8 mouse cellular contexts compared by ENCODE assay signal in genomic region chr12:51348698-51348998, GRCm38 (mm10). TPM values are rescaled to one million over a fixed set of nuclear protein-coding genes. Genes with fewer than 3 reads are reported as not detected.
A peak's percentile ranks its signal among the peaks of the same experiment; 100 is the strongest.
DNase-seq lines count a peak whose midpoint lies in the region; ATAC-seq and TF ChIP-seq lines count a peak whose summit lies in the region.

No protein-coding gene starts in this region.

- H3K27me3 ChIP-seq in lung, embryonic 14.5 days (ENCODE audit: insufficient read depth, low read length): no peaks in the 10 kb centered on the region
- H3K27me3 ChIP-seq in embryonic facial prominence, embryonic 14.5 days (replicated peaks; ENCODE audit: control insufficient read depth, insufficient read depth, low read length): no peaks in the 10 kb centered on the region
- no peaks in the 10 kb centered on the region for H3K27me3 ChIP-seq in intestine, embryonic 14.5 days (replicated peaks; ENCODE audit: control insufficient read depth, insufficient read depth, low read length)
- no peaks in the 10 kb centered on the region for H3K27me3 ChIP-seq in neural tube, embryonic 13.5 days

- H3K4me3 ChIP-seq in lung, embryonic 14.5 days (ENCODE audit: low read depth, low read length): peak overlapping the region; percentile 70
- H3K4me3 ChIP-seq in embryonic facial prominence, embryonic 14.5 days (ENCODE audit: low read depth, low read length): peak overlapping the region; percentile 59
- H3K4me3 ChIP-seq in intestine, embryonic 14.5 days (ENCODE audit: low read depth, low read length): peak overlapping the region; percentile 77
- H3K4me3 ChIP-seq in neural tube, embryonic 13.5 days: peak overlapping the region; percentile 70

- H3K36me3 ChIP-seq in lung, embryonic 14.5 days (ENCODE audit: insufficient read depth): peaks cover 19% of the 10 kb centered on the region
- peaks cover 21% of the 10 kb centered on the region for H3K36me3 ChIP-seq in embryonic facial prominence, embryonic 14.5 days (ENCODE audit: control insufficient read depth, insufficient read depth, low read length)
- peaks cover 21% of the 10 kb centered on the region for H3K36me3 ChIP-seq in intestine, embryonic 14.5 days (ENCODE audit: control insufficient read depth, insufficient read depth, low read length)
- peaks cover 18% of the 10 kb centered on the region for H3K36me3 ChIP-seq in neural tube, embryonic 13.5 days

- TF ChIP-seq CTCF in lung, embryonic 14.5 days (IDR thresholded peaks at IDR 0.05; ENCODE audit: low read depth): no peak

- H3K9me3 ChIP-seq in lung, embryonic 14.5 days (ENCODE audit: low read depth, low read length): no peaks in the 10 kb centered on the region
- H3K9me3 ChIP-seq in embryonic facial prominence, embryonic 14.5 days (ENCODE audit: control insufficient read depth, low read length): no peaks in the 10 kb centered on the region
- no peaks in the 10 kb centered on the region for H3K9me3 ChIP-seq in intestine, embryonic 14.5 days (ENCODE audit: control insufficient read depth, low read length)
- no peaks in the 10 kb centered on the region for H3K9me3 ChIP-seq in neural tube, embryonic 13.5 days

- peak overlapping the region; percentile 89 for H3K9ac ChIP-seq in lung, embryonic 14.5 days
- H3K9ac ChIP-seq in embryonic facial prominence, embryonic 14.5 days (ENCODE audit: low read depth, low read length): peak overlapping the region; percentile 74
- peak overlapping the region; percentile 82 for H3K9ac ChIP-seq in intestine, embryonic 14.5 days (ENCODE audit: low read length)
- H3K9ac ChIP-seq in neural tube, embryonic 13.5 days: peak overlapping the region; percentile 83

- 0 out of 2 replicates have a peak, but pooled peaks cover 7% of the 10 kb centered on the region for H3K4me1 ChIP-seq in lung, embryonic 14.5 days (ENCODE audit: insufficient read depth)
- H3K4me1 ChIP-seq in embryonic facial prominence, embryonic 14.5 days (ENCODE audit: control insufficient read depth, insufficient read depth, low read length): peaks cover 12% of the 10 kb centered on the region
- peaks cover 11% of the 10 kb centered on the region; the same call in 1 of the 2 replicates for H3K4me1 ChIP-seq in intestine, embryonic 14.5 days (replicated peaks; ENCODE audit: control insufficient read depth, insufficient read depth, low read length)
- peaks cover 27% of the 10 kb centered on the region for H3K4me1 ChIP-seq in neural tube, embryonic 13.5 days (replicated peaks)

- DNase-seq in lung, embryonic 14.5 days: peak; percentile 9
- no peak for DNase-seq in lung, postnatal 25 days (ENCODE audit: low spot score)
- peak; percentile 60 for DNase-seq in embryonic facial prominence, embryonic 14.5 days (ENCODE audit: low spot score)
- DNase-seq in intestine, embryonic 14.5 days (ENCODE audit: low spot score): no peak
- DNase-seq in c-Kit-positive CD71-positive TER-119-positive erythroid progenitor cells, embryonic 14.5 days (ENCODE audit: low spot score): no peak
- no peak for DNase-seq in adrenal gland, postnatal 36 days

- ATAC-seq in lung, embryonic 14.5 days (ENCODE audit: insufficient read depth): peak; percentile 23; the same call in 1 of the 2 replicates
- ATAC-seq in embryonic facial prominence, embryonic 14.5 days (ENCODE audit: low read depth): peak; percentile 17
- peak; percentile 22; the same call in 1 of the 2 replicates for ATAC-seq in intestine, embryonic 14.5 days (replicated peaks; ENCODE audit: low FRiP score, low TSS enrichment, low read depth)
- peak; percentile 64 for ATAC-seq in neural tube, embryonic 13.5 days (ENCODE audit: low read depth)
- no peak for ATAC-seq in CD4-positive, CD25-positive, alpha-beta regulatory T cell, adult 4 months

- peak overlapping the region; percentile 97 for H3K27ac ChIP-seq in lung, embryonic 14.5 days (ENCODE audit: low read depth)
- H3K27ac ChIP-seq in embryonic facial prominence, embryonic 14.5 days (replicated peaks; ENCODE audit: low read depth, low read length): peak overlapping the region; percentile 90
- H3K27ac ChIP-seq in intestine, embryonic 14.5 days (ENCODE audit: low read depth): peak overlapping the region; percentile 92
- peak overlapping the region; percentile 95 for H3K27ac ChIP-seq in neural tube, embryonic 13.5 days (replicated peaks)

- under 1% methylated on average over 10 of the region's 10 CpGs for WGBS in lung, embryonic 14.5 days
- 2% methylated on average over 10 of the region's 10 CpGs for WGBS in embryonic facial prominence, embryonic 14.5 days
- under 1% methylated on average over 10 of the region's 10 CpGs for WGBS in intestine, embryonic 14.5 days
- WGBS in neural tube, embryonic 13.5 days: 1% methylated on average over 10 of the region's 10 CpGs

- peak overlapping the region; percentile 71 for H3K4me2 ChIP-seq in lung, embryonic 14.5 days
- peak overlapping the region; percentile 61 for H3K4me2 ChIP-seq in embryonic facial prominence, embryonic 14.5 days (ENCODE audit: low read depth, low read length)
- peak overlapping the region; percentile 80 for H3K4me2 ChIP-seq in intestine, embryonic 14.5 days (ENCODE audit: low read length)
- H3K4me2 ChIP-seq in neural tube, embryonic 13.5 days: peak overlapping the region; percentile 60

RNA-seq across cellular contexts. Expression of gene G2e3, which starts 0.8 kb away (rescaled TPM):
- polyA plus RNA-seq in lung, embryonic 14.5 days (2014; fragmentation: Nextera tagmentation; extraction: Ambion mirVana): 40.5 and 41.5 TPM in 2 replicates
- polyA plus RNA-seq in embryonic facial prominence, embryonic 14.5 days (2014; fragmentation: Nextera tagmentation; extraction: Ambion mirVana): 23.9 and 27.2 TPM in 2 replicates
- 28.4 and 32.2 TPM in 2 replicates for polyA plus RNA-seq in intestine, embryonic 14.5 days (2014; fragmentation: Nextera tagmentation; extraction: Ambion mirVana)
- polyA plus RNA-seq in neural tube, embryonic 13.5 days (2015; fragmentation: Nextera tagmentation; extraction: Ambion mirVana): 18.0 and 24.8 TPM in 2 replicates
- 10 to 100 TPM in 1 of 2 experiments, 1 to 10 TPM in 1; 8.7 to 13.3 TPM for total RNA-seq in adrenal gland, postnatal 36 days (2021)
- polyA plus RNA-seq in CD4-positive, CD25-positive, alpha-beta regulatory T cell, adult 4 months (2017; shearing (Covaris generic)): 10 to 100 TPM; 12.4 to 13.7 TPM

RNA-seq across cellular contexts. Expression of gene Scfd1, which starts 28.7 kb away (rescaled TPM):
- 81.5 and 85.3 TPM in 2 replicates for polyA plus RNA-seq in lung, embryonic 14.5 days (2014; fragmentation: Nextera tagmentation; extraction: Ambion mirVana)
- 88.1 and 94.5 TPM in 2 replicates for polyA plus RNA-seq in embryonic facial prominence, embryonic 14.5 days (2014; fragmentation: Nextera tagmentation; extraction: Ambion mirVana)
- polyA plus RNA-seq in intestine, embryonic 14.5 days (2014; fragmentation: Nextera tagmentation; extraction: Ambion mirVana): 74.4 and 75.9 TPM in 2 replicates
- polyA plus RNA-seq in neural tube, embryonic 13.5 days (2015; fragmentation: Nextera tagmentation; extraction: Ambion mirVana): 77.2 and 77.5 TPM in 2 replicates
- 10 to 100 TPM; 61.2 to 83.6 TPM for total RNA-seq in adrenal gland, postnatal 36 days (2021)
- polyA plus RNA-seq in CD4-positive, CD25-positive, alpha-beta regulatory T cell, adult 4 months (2017; shearing (Covaris generic)): 10 to 100 TPM; 89.3 to 94.5 TPM

Comparison
In these comparisons a context has a peak if more than half of its experiments do, and no peak if none do; other contexts are left out.
1. DNase-seq: peak in lung, embryonic 14.5 days (single experiment) and embryonic facial prominence, embryonic 14.5 days (single experiment); none in lung, postnatal 25 days (single experiment), intestine, embryonic 14.5 days (single experiment), c-Kit-positive CD71-positive TER-119-positive erythroid progenitor cells, embryonic 14.5 days (single experiment) and adrenal gland, postnatal 36 days (0 of 2).
2. Peak in every context shown above with its lines, with median percentiles within 50 percentile points of each other: H3K27ac ChIP-seq, H3K4me2 ChIP-seq, H3K4me3 ChIP-seq and H3K9ac ChIP-seq.